Comparison of ENCODE assay signal across 8 mouse cellular contexts in the genomic region with DNA sequence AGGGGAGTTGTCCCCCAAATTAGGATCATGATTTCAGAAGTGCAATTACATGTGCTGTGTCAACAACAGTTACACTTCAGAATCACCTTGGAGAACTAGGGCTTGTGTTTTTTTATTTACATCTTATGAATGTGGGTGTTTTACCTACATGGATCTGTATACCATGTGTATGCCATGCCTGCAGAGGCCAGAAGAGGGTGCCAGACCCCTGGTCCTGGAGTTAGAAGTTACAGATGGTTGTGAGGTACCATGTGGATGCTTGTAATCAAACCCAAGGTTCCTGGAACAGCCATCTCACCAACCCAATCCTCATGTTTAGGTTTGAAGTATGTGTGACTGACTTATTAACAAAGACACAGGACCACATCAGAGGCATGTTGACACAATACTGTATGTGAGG. TPM values are rescaled to one million over a fixed set of nuclear protein-coding genes. Genes with fewer than 3 reads are reported as not detected.
DNase-seq lines count a peak whose midpoint lies in the region; ATAC-seq and TF ChIP-seq lines count a peak whose summit lies in the region.
"Had no signal": no experiment of that assay in that cellular context is flagged by ENCODE, and none has a peak within 500 bp of the region (broad histone marks: within the 10 kb centered on the region; RNA-seq: fewer than 3 reads in every experiment).

No protein-coding gene starts in this region.

- no peak overlapping the region for H3K27ac ChIP-seq in kidney, adult 2 months (ENCODE audit: insufficient read depth, low read depth, low read length)
- H3K27ac ChIP-seq in ES-E14 (ENCODE audit: insufficient read depth, low read depth, low read length, poor library complexity, severe bottlenecking) = no peak overlapping the region
- H3K27ac ChIP-seq in hindbrain, postnatal 0 days = no peak overlapping the region
- H3K27ac ChIP-seq: limb, embryonic 15.5 days had no signal

- TF ChIP-seq CTCF in kidney, adult 2 months (conservative IDR thresholded peaks at IDR 0.05; ENCODE audit: insufficient read depth, insufficient read length, low read depth, low read length) = peak; percentile 69
- peak; percentile 76 for TF ChIP-seq CTCF in hindbrain, postnatal 0 days (IDR thresholded peaks at IDR 0.05; ENCODE audit: low read depth)

- no peaks in the 10 kb centered on the region for H3K36me3 ChIP-seq in kidney, adult 2 months (ENCODE audit: control insufficient read depth, insufficient read depth, low read length)
- H3K36me3 ChIP-seq in ES-E14 (ENCODE audit: control insufficient read depth, insufficient read depth, low read length, poor library complexity, severe bottlenecking) = peaks cover 29% of the 10 kb centered on the region
- peaks cover 50% of the 10 kb centered on the region for H3K36me3 ChIP-seq in hindbrain, postnatal 0 days (ENCODE audit: insufficient read depth, low read length)

- in situ Hi-C loops in ES-E14 (cut with MboI; ENCODE audit: low sequenced_read_pairs in 2 of 2, unreplicated experiment in 2 of 2) = no loop called here

- TF ChIP-seq POLR2A in kidney, adult 2 months (IDR thresholded peaks at IDR 0.05; ENCODE audit: low read depth, low read length) = no peak

- no peaks in the 10 kb centered on the region for H3K27me3 ChIP-seq in kidney, adult 2 months (replicated peaks; ENCODE audit: control insufficient read depth, insufficient read depth, low read length)
- no peaks in the 10 kb centered on the region for H3K27me3 ChIP-seq in hindbrain, postnatal 0 days (ENCODE audit: insufficient read depth, low read length)
- H3K27me3 ChIP-seq: limb, embryonic 15.5 days had no signal

- ATAC-seq in hindbrain, postnatal 0 days = 0 out of 2 replicates have a peak, but pooled peaks have one; percentile 72

- DNase-seq in kidney, adult 2 months = peak; percentile 28
- no peak for DNase-seq in kidney, adult 11 months
- peak; percentile 35 for DNase-seq in CD4-positive helper T cell, adult 2 months (ENCODE audit: low read depth, low spot score)
- DNase-seq in ES-E14 (ENCODE audit: low read depth, low spot score) = peak; percentile 12
- DNase-seq in hindbrain, postnatal 0 days (ENCODE audit: low spot score) = peak; percentile 68
- no peak for DNase-seq in T-cell, adult 2 months (ENCODE audit: low spot score)
- no peak for DNase-seq in urinary bladder, postnatal 36 days (ENCODE audit: low spot score in 2 of 2)

- no peaks in the 10 kb centered on the region for H3K9me3 ChIP-seq in ES-E14 (ENCODE audit: control insufficient read depth, insufficient read depth, low read depth, low read length)
- no peaks in the 10 kb centered on the region for H3K9me3 ChIP-seq in hindbrain, postnatal 0 days (ENCODE audit: low read length)
- H3K9me3 ChIP-seq: limb, embryonic 15.5 days had no signal

- H3K4me2 ChIP-seq in hindbrain, postnatal 0 days (ENCODE audit: low read depth, low read length) = no peak overlapping the region
- H3K4me2 ChIP-seq: limb, embryonic 15.5 days had no signal

- no peak overlapping the region for H3K9ac ChIP-seq in ES-E14 (ENCODE audit: insufficient read depth, low read depth, low read length, poor library complexity, severe bottlenecking)
- no peak overlapping the region for H3K9ac ChIP-seq in hindbrain, postnatal 0 days (replicated peaks; ENCODE audit: low read length)
- H3K9ac ChIP-seq: limb, embryonic 15.5 days had no signal

- no peak overlapping the region for H3K4me3 ChIP-seq in kidney, adult 2 months (ENCODE audit: insufficient read depth, low read depth, low read length)
- no peak overlapping the region for H3K4me3 ChIP-seq in ES-E14 (ENCODE audit: insufficient read depth in 1 of 2, low read depth in 1 of 2, low read length in 2 of 2, poor library complexity in 1 of 2, severe bottlenecking in 1 of 2)
- no peak overlapping the region for H3K4me3 ChIP-seq in hindbrain, postnatal 0 days (ENCODE audit: low read length)
- H3K4me3 ChIP-seq: limb, embryonic 15.5 days had no signal

- no peaks in the 10 kb centered on the region for H3K4me1 ChIP-seq in kidney, adult 2 months (ENCODE audit: control insufficient read depth, insufficient read depth, low read length)
- no peaks in the 10 kb centered on the region for H3K4me1 ChIP-seq in ES-E14 (ENCODE audit: control insufficient read depth in 2 of 2, insufficient read depth in 2 of 2, low read length in 2 of 2, poor library complexity in 1 of 2)
- no peaks in the 10 kb centered on the region for H3K4me1 ChIP-seq in hindbrain, postnatal 0 days (ENCODE audit: insufficient read depth, low read length)
- H3K4me1 ChIP-seq: limb, embryonic 15.5 days had no signal

TF ChIP-seq in ES-E14, 5 proteins besides CTCF, POLR2A, EP300 and RAD21:
- TF ChIP-seq CHD2 (IDR thresholded peaks at IDR 0.05; ENCODE audit: low read depth, low read length) = no peak
- TF ChIP-seq MAFK (IDR thresholded peaks at IDR 0.05; ENCODE audit: insufficient read depth, low read depth, low read length) = no peak
- no peak for TF ChIP-seq HCFC1 (IDR thresholded peaks at IDR 0.05; ENCODE audit: borderline replicate concordance, insufficient read depth, low read length)
- no peak for TF ChIP-seq ZNF384 (IDR thresholded peaks at IDR 0.05; ENCODE audit: low read depth, low read length)
- no peak for TF ChIP-seq ZC3H11A (IDR thresholded peaks at IDR 0.05; ENCODE audit: borderline replicate concordance, low read depth, low read length)

RNA-seq across cellular contexts. Expression of a gene that starts 20.4 kb away (rescaled TPM):
- 372 and 440 TPM in 2 replicates for polyA plus RNA-seq in kidney, adult 2 months (2012; rRNA removed)
- total RNA-seq in ES-E14 (2012; rRNA removed) = 2.4 and 3.5 TPM in 2 replicates
- 3.3 and 7.0 TPM in 2 replicates for total RNA-seq in hindbrain, postnatal 0 days (2014; rRNA removed)
- polyA plus RNA-seq in hindbrain, postnatal 0 days (2015; fragmentation: Nextera tagmentation; extraction: Ambion mirVana) = 1.9 TPM in 2 replicates

RNA-seq across cellular contexts. Expression of a gene that starts 25.7 kb away (rescaled TPM):
- polyA plus RNA-seq in kidney, adult 2 months (2012; rRNA removed) = 6.2 and 7.9 TPM in 2 replicates
- total RNA-seq in ES-E14 (2012; rRNA removed) = 0.16 TPM in 1 of 2 replicates, not detected in the other
- 6.1 and 9.1 TPM in 2 replicates for total RNA-seq in hindbrain, postnatal 0 days (2014; rRNA removed)
- 6.3 and 6.4 TPM in 2 replicates for polyA plus RNA-seq in hindbrain, postnatal 0 days (2015; fragmentation: Nextera tagmentation; extraction: Ambion mirVana)

RNA-seq across cellular contexts. Expression of a gene that starts 32.9 kb away (rescaled TPM):
- polyA plus RNA-seq in kidney, adult 2 months (2012; rRNA removed) = 7.7 and 10.3 TPM in 2 replicates
- total RNA-seq in ES-E14 (2012; rRNA removed) = 0.22 and 1.5 TPM in 2 replicates
- total RNA-seq in hindbrain, postnatal 0 days (2014; rRNA removed) = 0.42 and 1.3 TPM in 2 replicates
- 0.11 and 0.20 TPM in 2 replicates for polyA plus RNA-seq in hindbrain, postnatal 0 days (2015; fragmentation: Nextera tagmentation; extraction: Ambion mirVana)

RNA-seq across cellular contexts. Expression of a gene that starts 35.4 kb away (rescaled TPM):
- polyA plus RNA-seq in kidney, adult 2 months (2012; rRNA removed) = 0.12 and 0.14 TPM in 2 replicates
- total RNA-seq in ES-E14 (2012; rRNA removed) = 0.16 TPM in 1 of 2 replicates, not detected in the other
- total RNA-seq in hindbrain, postnatal 0 days (2014; rRNA removed) = 0.29 TPM in 1 of 2 replicates, not detected in the other
- polyA plus RNA-seq in hindbrain, postnatal 0 days (2015; fragmentation: Nextera tagmentation; extraction: Ambion mirVana) = 0.04 TPM in 1 of 2 replicates, not detected in the other
- polyA plus RNA-seq: limb, embryonic 15.5 days had no signal

RNA-seq across cellular contexts. Expression of a gene that starts 39.8 kb away (rescaled TPM):
- polyA plus RNA-seq in kidney, adult 2 months (2012; rRNA removed) = 99.8 and 127 TPM in 2 replicates
- total RNA-seq in ES-E14 (2012; rRNA removed) = 78.0 and 112 TPM in 2 replicates
- 181 and 199 TPM in 2 replicates for total RNA-seq in hindbrain, postnatal 0 days (2014; rRNA removed)
- polyA plus RNA-seq in hindbrain, postnatal 0 days (2015; fragmentation: Nextera tagmentation; extraction: Ambion mirVana) = 83.0 and 88.8 TPM in 2 replicates

Comparison
In these comparisons a context has a peak if more than half of its experiments do, and no peak if none do; other contexts are left out.
1. DNase-seq: peak in kidney, adult 2 months (single experiment), CD4-positive helper T cell, adult 2 months (single experiment), ES-E14 (single experiment) and hindbrain, postnatal 0 days (single experiment); none in kidney, adult 11 months (single experiment), T-cell, adult 2 months (single experiment) and urinary bladder, postnatal 36 days (0 of 2).